Mouse (Mus musculus): Measurements from ENCODE around the gene Cep57l1. TPM values are rescaled to one million over a fixed set of nuclear protein-coding genes. Genes with fewer than 3 reads are reported as not detected.

Gene Cep57l1
- polyA plus RNA-seq (2014; fragmentation: Nextera tagmentation; extraction: Ambion mirVana): 23.2 and 25.3 TPM in 2 replicates

GRCm38 (mm10) chr10:41809771-41810563 lies at the start of gene Cep57l1, which contains the start of gene Sesn1:
Gene Cep57l1, minus strand, starts transcription at chr10:41809871.
Gene Sesn1, plus strand, starts transcription at chr10:41809935.
- under 1% methylated on average over 67 of the region's 69 CpGs for WGBS
- DNase-seq: peak; percentile 97
- ATAC-seq (ENCODE audit: insufficient read depth): peak; percentile 98
- Histone ChIP-seq H3K4me2 (peak within 1 kb of the TSS; percentile 81), H3K9ac (peak within 1 kb of the TSS; percentile 73), H3K36me3 (ENCODE audit: insufficient read depth) (no peaks in the 10 kb centered on the region), H3K4me1 (ENCODE audit: insufficient read depth) (peaks cover 14% of the 10 kb centered on the region), H3K9me3 (ENCODE audit: low read depth, low read length) (no peaks in the 10 kb centered on the region), H3K27me3 (ENCODE audit: insufficient read depth, low read length) (no peaks in the 10 kb centered on the region), H3K27ac (ENCODE audit: low read depth) (peak within 1 kb of the TSS; percentile 96), H3K4me3 (ENCODE audit: low read depth, low read length) (peak within 1 kb of the TSS; percentile 69)
- peak; percentile 11 for TF ChIP-seq CTCF (IDR thresholded peaks at IDR 0.05; ENCODE audit: low read depth)

- H3K9me3 ChIP-seq (ENCODE audit: low read depth, low read length): no peaks in the 10 kb centered on the region
- H3K27me3 ChIP-seq (ENCODE audit: insufficient read depth, low read length): no peaks in the 10 kb centered on the region
- no peak overlapping the region for H3K4me2 ChIP-seq
- DNase-seq (no peak), ATAC-seq (ENCODE audit: insufficient read depth) (no peak)
- H3K9ac ChIP-seq: no peak overlapping the region
- H3K36me3 ChIP-seq (ENCODE audit: insufficient read depth): no peaks in the 10 kb centered on the region
- no peaks in the 10 kb centered on the region for H3K4me1 ChIP-seq (ENCODE audit: insufficient read depth)
- WGBS: 55% methylated on average over 2 of the region's 2 CpGs
- TF ChIP-seq CTCF (IDR thresholded peaks at IDR 0.05; ENCODE audit: low read depth): no peak
- H3K27ac ChIP-seq (ENCODE audit: low read depth): no peak overlapping the region
- no peak overlapping the region for H3K4me3 ChIP-seq (ENCODE audit: low read depth, low read length)
These were observed 39.0 kb upstream of the Cep57l1 start for GRCm38 (mm10) chr10:41848721-41849120.

- TF ChIP-seq CTCF (IDR thresholded peaks at IDR 0.05; ENCODE audit: low read depth): no peak
- Histone ChIP-seq H3K9ac (no peak overlapping the region), H3K4me2 (no peak overlapping the region), H3K36me3 (ENCODE audit: insufficient read depth) (no peaks in the 10 kb centered on the region), H3K9me3 (ENCODE audit: low read depth, low read length) (no peaks in the 10 kb centered on the region), H3K27ac (ENCODE audit: low read depth) (no peak overlapping the region), H3K4me1 (ENCODE audit: insufficient read depth) (no peaks in the 10 kb centered on the region), H3K4me3 (ENCODE audit: low read depth, low read length) (no peak overlapping the region), H3K27me3 (ENCODE audit: insufficient read depth, low read length) (no peaks in the 10 kb centered on the region)
- WGBS: 92% methylated on average over 8 of the region's 8 CpGs
- ATAC-seq (ENCODE audit: insufficient read depth): no peak
- no peak for DNase-seq
These were observed 38.1 kb upstream of the Cep57l1 start for GRCm38 (mm10) chr10:41847737-41848136.

- WGBS: 74% methylated on average over 4 of the region's 4 CpGs
- no peaks in the 10 kb centered on the region for H3K9me3 ChIP-seq (ENCODE audit: low read depth, low read length)
- no peaks in the 10 kb centered on the region for H3K27me3 ChIP-seq (ENCODE audit: insufficient read depth, low read length)
- no peaks in the 10 kb centered on the region for H3K4me1 ChIP-seq (ENCODE audit: insufficient read depth)
- ATAC-seq (ENCODE audit: insufficient read depth): no peak
- no peak overlapping the region for H3K9ac ChIP-seq
- H3K27ac ChIP-seq (ENCODE audit: low read depth): no peak overlapping the region
- H3K4me2 ChIP-seq: no peak overlapping the region
- no peak for DNase-seq
- TF ChIP-seq CTCF (IDR thresholded peaks at IDR 0.05; ENCODE audit: low read depth): no peak
- no peak overlapping the region for H3K4me3 ChIP-seq (ENCODE audit: low read depth, low read length)
- H3K36me3 ChIP-seq (ENCODE audit: insufficient read depth): no peaks in the 10 kb centered on the region
These were observed 29.2 kb upstream of the Cep57l1 start for GRCm38 (mm10) chr10:41838911-41839310.

GRCm38 (mm10) chr10:41834131-41834530 lies 24.5 kb upstream of the Cep57l1 start:
- DNase-seq (no peak), ATAC-seq (ENCODE audit: insufficient read depth) (no peak)
- Histone ChIP-seq H3K4me2 (no peak overlapping the region), H3K36me3 (ENCODE audit: insufficient read depth) (no peaks in the 10 kb centered on the region), H3K27me3 (ENCODE audit: insufficient read depth, low read length) (no peaks in the 10 kb centered on the region), H3K9ac (no peak overlapping the region), H3K4me3 (ENCODE audit: low read depth, low read length) (no peak overlapping the region), H3K9me3 (ENCODE audit: low read depth, low read length) (no peaks in the 10 kb centered on the region), H3K4me1 (ENCODE audit: insufficient read depth) (no peaks in the 10 kb centered on the region), H3K27ac (ENCODE audit: low read depth) (no peak overlapping the region)
- WGBS: 81% methylated on average over 2 of the region's 2 CpGs
- TF ChIP-seq CTCF (IDR thresholded peaks at IDR 0.05; ENCODE audit: low read depth): no peak

- Histone ChIP-seq H3K36me3 (ENCODE audit: insufficient read depth) (no peaks in the 10 kb centered on the region), H3K9ac (no peak overlapping the region), H3K27ac (ENCODE audit: low read depth) (no peak overlapping the region), H3K4me2 (no peak overlapping the region), H3K27me3 (ENCODE audit: insufficient read depth, low read length) (no peaks in the 10 kb centered on the region), H3K4me3 (ENCODE audit: low read depth, low read length) (no peak overlapping the region), H3K9me3 (ENCODE audit: low read depth, low read length) (no peaks in the 10 kb centered on the region), H3K4me1 (ENCODE audit: insufficient read depth) (no peaks in the 10 kb centered on the region)
- ATAC-seq (ENCODE audit: insufficient read depth) (no peak), DNase-seq (peak; percentile 5)
- WGBS: 48% methylated on average over 6 of the region's 6 CpGs
- TF ChIP-seq CTCF (IDR thresholded peaks at IDR 0.05; ENCODE audit: low read depth): no peak
These were observed 22.5 kb upstream of the Cep57l1 start for GRCm38 (mm10) chr10:41832191-41832590.

GRCm38 (mm10) chr10:41830851-41831522 lies 21.3 kb upstream of the Cep57l1 start:
- ATAC-seq (ENCODE audit: insufficient read depth): no peak
- H3K4me2 ChIP-seq: no peak overlapping the region
- H3K27me3 ChIP-seq (ENCODE audit: insufficient read depth, low read length): no peaks in the 10 kb centered on the region
- H3K9me3 ChIP-seq (ENCODE audit: low read depth, low read length): no peaks in the 10 kb centered on the region
- DNase-seq: peak; percentile 90
- H3K4me1 ChIP-seq (ENCODE audit: insufficient read depth): no peaks in the 10 kb centered on the region
- no peak overlapping the region for H3K4me3 ChIP-seq (ENCODE audit: low read depth, low read length)
- H3K27ac ChIP-seq (ENCODE audit: low read depth): no peak overlapping the region
- H3K36me3 ChIP-seq (ENCODE audit: insufficient read depth): no peaks in the 10 kb centered on the region
- WGBS: 51% methylated on average over 9 of the region's 9 CpGs
- peak; percentile 85 for TF ChIP-seq CTCF (IDR thresholded peaks at IDR 0.05; ENCODE audit: low read depth)
- no peak overlapping the region for H3K9ac ChIP-seq

Measured in lung, embryonic 14.5 days (tissue).